Mouse (Mus musculus): ENCODE measurements around the gene Dao. TPM values are rescaled to one million over a fixed set of nuclear protein-coding genes. Genes with fewer than 3 reads are reported as not detected.

Gene Dao
- polyA plus RNA-seq (2012; rRNA removed), result 0.05 TPM in 1 of 2 replicates, not detected in the other
- not detected in 2 replicates for polyA plus RNA-seq (2014; fragmentation: Nextera tagmentation; extraction: Ambion mirVana)

GRCm38 (mm10) chr5:114003542-114003941 lies at the start of gene Dao:
Gene Dao (plus strand): TSS chr5:114003703.
- Histone ChIP-seq H3K36me3 (ENCODE audit: control insufficient read depth, insufficient read depth, low read length) (no peaks in the 10 kb centered on the region), H3K4me1 (ENCODE audit: control insufficient read depth, insufficient read depth, low read length) (no peaks in the 10 kb centered on the region), H3K27me3 (ENCODE audit: control insufficient read depth, insufficient read depth, low read length) (no peaks in the 10 kb centered on the region), H3K4me3 (replicated peaks; ENCODE audit: low read length) (no peak within 1 kb of the TSS), H3K9ac (ENCODE audit: low read depth, low read length, severe bottlenecking) (no peak within 1 kb of the TSS), H3K27ac (replicated peaks; ENCODE audit: low read depth, low read length) (no peak within 1 kb of the TSS), H3K4me2 (replicated peaks; ENCODE audit: low read depth, low read length, severe bottlenecking) (no peak within 1 kb of the TSS), H3K9me3 (ENCODE audit: control insufficient read depth, low read length) (no peaks in the 10 kb centered on the region)
- WGBS, result 70% methylated on average over 4 of the region's 5 CpGs
- DNase-seq (ENCODE audit: low spot score) (no peak), ATAC-seq (ENCODE audit: low FRiP score, low read depth) (no peak)
- TF ChIP-seq POLR2A (IDR thresholded peaks at IDR 0.05; ENCODE audit: borderline replicate concordance, extremely low read depth, insufficient read depth, insufficient read length), result no peak

GRCm38 (mm10) chr5:113954421-113954820 lies 49.1 kb upstream of the Dao start:
- WGBS, result 10% methylated on average over 7 of the region's 7 CpGs
- no peak for TF ChIP-seq POLR2A (IDR thresholded peaks at IDR 0.05; ENCODE audit: borderline replicate concordance, extremely low read depth, insufficient read depth, insufficient read length)
- H3K27me3 ChIP-seq (ENCODE audit: control insufficient read depth, insufficient read depth, low read length), result no peaks in the 10 kb centered on the region
- no peaks in the 10 kb centered on the region for H3K4me1 ChIP-seq (ENCODE audit: control insufficient read depth, insufficient read depth, low read length)
- H3K4me3 ChIP-seq (replicated peaks; ENCODE audit: low read length), result no peak overlapping the region
- peaks cover 72% of the 10 kb centered on the region for H3K36me3 ChIP-seq (ENCODE audit: control insufficient read depth, insufficient read depth, low read length)
- H3K9ac ChIP-seq (ENCODE audit: low read depth, low read length, severe bottlenecking), result no peak overlapping the region
- H3K9me3 ChIP-seq (ENCODE audit: control insufficient read depth, low read length), result no peaks in the 10 kb centered on the region
- H3K27ac ChIP-seq (replicated peaks; ENCODE audit: low read depth, low read length), result no peak overlapping the region
- ATAC-seq (ENCODE audit: low FRiP score, low read depth) (peak; percentile 53; the same call in 1 of the 2 replicates), DNase-seq (ENCODE audit: low spot score) (peak; percentile 88)
- H3K4me2 ChIP-seq (replicated peaks; ENCODE audit: low read depth, low read length, severe bottlenecking), result no peak overlapping the region

GRCm38 (mm10) chr5:113955281-113955680 lies 48.2 kb upstream of the Dao start:
- Histone ChIP-seq H3K9ac (ENCODE audit: low read depth, low read length, severe bottlenecking) (no peak overlapping the region), H3K9me3 (ENCODE audit: control insufficient read depth, low read length) (no peaks in the 10 kb centered on the region), H3K27ac (replicated peaks; ENCODE audit: low read depth, low read length) (no peak overlapping the region), H3K27me3 (ENCODE audit: control insufficient read depth, insufficient read depth, low read length) (no peaks in the 10 kb centered on the region), H3K36me3 (ENCODE audit: control insufficient read depth, insufficient read depth, low read length) (peaks cover 63% of the 10 kb centered on the region), H3K4me3 (replicated peaks; ENCODE audit: low read length) (no peak overlapping the region), H3K4me2 (replicated peaks; ENCODE audit: low read depth, low read length, severe bottlenecking) (no peak overlapping the region), H3K4me1 (ENCODE audit: control insufficient read depth, insufficient read depth, low read length) (no peaks in the 10 kb centered on the region)
- no peak for TF ChIP-seq POLR2A (IDR thresholded peaks at IDR 0.05; ENCODE audit: borderline replicate concordance, extremely low read depth, insufficient read depth, insufficient read length)
- ATAC-seq (ENCODE audit: low FRiP score, low read depth) (no peak), DNase-seq (ENCODE audit: low spot score) (no peak)
- WGBS, result 88% methylated on average over 5 of the region's 5 CpGs

GRCm38 (mm10) chr5:113955691-113956090 lies 47.8 kb upstream of the Dao start:
- Histone ChIP-seq H3K9me3 (ENCODE audit: control insufficient read depth, low read length) (no peaks in the 10 kb centered on the region), H3K4me3 (replicated peaks; ENCODE audit: low read length) (no peak overlapping the region), H3K4me2 (replicated peaks; ENCODE audit: low read depth, low read length, severe bottlenecking) (no peak overlapping the region), H3K4me1 (ENCODE audit: control insufficient read depth, insufficient read depth, low read length) (no peaks in the 10 kb centered on the region), H3K27me3 (ENCODE audit: control insufficient read depth, insufficient read depth, low read length) (no peaks in the 10 kb centered on the region), H3K36me3 (ENCODE audit: control insufficient read depth, insufficient read depth, low read length) (peaks cover 61% of the 10 kb centered on the region), H3K9ac (ENCODE audit: low read depth, low read length, severe bottlenecking) (no peak overlapping the region), H3K27ac (replicated peaks; ENCODE audit: low read depth, low read length) (no peak overlapping the region)
- no peak for DNase-seq (ENCODE audit: low spot score)
- WGBS, result 87% methylated on average over 8 of the region's 8 CpGs
- TF ChIP-seq POLR2A (IDR thresholded peaks at IDR 0.05; ENCODE audit: borderline replicate concordance, extremely low read depth, insufficient read depth, insufficient read length), result no peak
- no peak for ATAC-seq (ENCODE audit: low FRiP score, low read depth)

GRCm38 (mm10) chr5:113956510-113956909 lies 47.0 kb upstream of the Dao start:
- no peaks in the 10 kb centered on the region for H3K27me3 ChIP-seq (ENCODE audit: control insufficient read depth, insufficient read depth, low read length)
- WGBS, result 8% methylated on average over 4 of the region's 4 CpGs
- H3K9me3 ChIP-seq (ENCODE audit: control insufficient read depth, low read length), result no peaks in the 10 kb centered on the region
- peak; percentile 44; the same call in 1 of the 2 replicates for ATAC-seq (ENCODE audit: low FRiP score, low read depth)
- peaks cover 61% of the 10 kb centered on the region for H3K36me3 ChIP-seq (ENCODE audit: control insufficient read depth, insufficient read depth, low read length)
- no peak for TF ChIP-seq POLR2A (IDR thresholded peaks at IDR 0.05; ENCODE audit: borderline replicate concordance, extremely low read depth, insufficient read depth, insufficient read length)
- no peak overlapping the region for H3K27ac ChIP-seq (replicated peaks; ENCODE audit: low read depth, low read length)
- H3K4me2 ChIP-seq (replicated peaks; ENCODE audit: low read depth, low read length, severe bottlenecking), result no peak overlapping the region
- H3K4me1 ChIP-seq (ENCODE audit: control insufficient read depth, insufficient read depth, low read length), result no peaks in the 10 kb centered on the region
- H3K9ac ChIP-seq (ENCODE audit: low read depth, low read length, severe bottlenecking), result no peak overlapping the region
- peak; percentile 73 for DNase-seq (ENCODE audit: low spot score)
- no peak overlapping the region for H3K4me3 ChIP-seq (replicated peaks; ENCODE audit: low read length)

GRCm38 (mm10) chr5:113959039-113959438 lies 44.5 kb upstream of the Dao start:
- H3K4me3 ChIP-seq (replicated peaks; ENCODE audit: low read length), result no peak overlapping the region
- no peak for ATAC-seq (ENCODE audit: low FRiP score, low read depth)
- no peak for DNase-seq (ENCODE audit: low spot score)
- 13% methylated on average over 6 of the region's 6 CpGs for WGBS
- H3K27me3 ChIP-seq (ENCODE audit: control insufficient read depth, insufficient read depth, low read length), result no peaks in the 10 kb centered on the region
- H3K4me2 ChIP-seq (replicated peaks; ENCODE audit: low read depth, low read length, severe bottlenecking), result no peak overlapping the region
- H3K27ac ChIP-seq (replicated peaks; ENCODE audit: low read depth, low read length), result no peak overlapping the region
- no peaks in the 10 kb centered on the region for H3K9me3 ChIP-seq (ENCODE audit: control insufficient read depth, low read length)
- no peak for TF ChIP-seq POLR2A (IDR thresholded peaks at IDR 0.05; ENCODE audit: borderline replicate concordance, extremely low read depth, insufficient read depth, insufficient read length)
- peaks cover 46% of the 10 kb centered on the region for H3K36me3 ChIP-seq (ENCODE audit: control insufficient read depth, insufficient read depth, low read length)
- no peaks in the 10 kb centered on the region for H3K4me1 ChIP-seq (ENCODE audit: control insufficient read depth, insufficient read depth, low read length)
- H3K9ac ChIP-seq (ENCODE audit: low read depth, low read length, severe bottlenecking), result no peak overlapping the region
